Mouse (Mus musculus) midbrain, embryonic 13.5 days (tissue): ENCODE results near the gene Gm20909. TPM values are rescaled to one million over a fixed set of nuclear protein-coding genes. Genes with fewer than 3 reads are reported as not detected.
"Not testable (repeated sequence)": the region's sequence is repeated elsewhere in the genome, so short reads cannot be mapped to it uniquely, and the experiment has no call there.

Source experiments
- ATAC-seq: fragments of 200-750 bp; cut with Nextera tagmentation; 2 replicates; pipeline ENCODE4 v1.8.0; 2017; ENCODE audit warnings: mild to moderate bottlenecking, moderate TSS enrichment, moderate library complexity
- H3K27ac ChIP-seq: fragments of 300-500 bp; sonication (generic); 2 replicates; pipeline ENCODE4 v1.5.1; 2015; ENCODE audit warnings: inconsistent platforms, mild to moderate bottlenecking, moderate library complexity
- H3K27me3 ChIP-seq: fragments of 300-500 bp; sonication (generic); 2 replicates; pipeline ENCODE4 v1.6.1; 2015; ENCODE audit warnings: mild to moderate bottlenecking, inconsistent platforms
- H3K36me3 ChIP-seq: fragments of 300-500 bp; sonication (generic); 2 replicates; pipeline ENCODE4 v1.6.1; 2015; ENCODE audit warnings: mild to moderate bottlenecking, inconsistent platforms
- H3K4me1 ChIP-seq: fragments of 300-500 bp; sonication (generic); replicated peaks from 2 replicates; pipeline ENCODE4 v1.6.1; 2015; ENCODE audit warnings: inconsistent platforms
- H3K4me2 ChIP-seq: fragments of 300-500 bp; sonication (generic); replicated peaks from 2 replicates; pipeline ENCODE4 v1.6.1; 2015; ENCODE audit warnings: moderate library complexity, mild to moderate bottlenecking, inconsistent platforms
- H3K4me3 ChIP-seq: fragments of 300-500 bp; sonication (generic); replicated peaks from 2 replicates; pipeline ENCODE4 v1.5.1; 2015; ENCODE audit warnings: mild to moderate bottlenecking, inconsistent platforms
- H3K9ac ChIP-seq: fragments of 300-500 bp; sonication (generic); replicated peaks from 2 replicates; pipeline ENCODE4 v1.6.1; 2015; ENCODE audit warnings: mild to moderate bottlenecking, inconsistent platforms
- H3K9me3 ChIP-seq: fragments of 300-500 bp; sonication (generic); 2 replicates; pipeline ENCODE4 v1.6.1; 2016; ENCODE audit warnings: mild to moderate bottlenecking, inconsistent platforms
- WGBS: fragments of 180-500 bp; shearing (Covaris S2); methylation state at CpG from one replicate; pipeline ENCODE4 v1.1.7; 2015; 5-methylcytosine and 5-hydroxymethylcytosine counted together
- polyA plus RNA-seq: library from polyadenylated mRNA; unstranded; fragments of >200 nt; fragmentation: Nextera tagmentation; extraction: Ambion mirVana; gene quantifications from 2 replicates; pipeline ENCODE4 v1.2.1, GENCODE M21; 2015

Gm20909 gene
- not detected in 2 replicates for polyA plus RNA-seq

DNA sequence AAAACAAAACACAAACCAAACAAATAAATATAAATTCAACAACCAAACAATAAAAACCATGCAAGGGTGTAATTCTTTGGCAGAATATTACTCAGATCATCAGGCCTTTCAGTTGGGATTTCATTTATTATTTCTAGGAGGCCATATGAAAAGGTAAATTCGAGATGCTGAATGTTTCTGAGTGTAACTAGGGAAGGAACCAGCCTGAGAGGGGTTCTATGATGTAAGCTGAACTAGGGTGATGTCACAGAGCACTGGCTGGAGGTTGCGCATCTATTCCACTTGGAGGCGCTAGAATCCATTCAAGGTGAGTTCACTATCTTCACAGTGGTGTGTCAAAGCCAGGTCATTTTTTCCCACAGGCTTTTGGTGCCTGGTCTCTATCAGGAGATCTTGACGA is at the start of gene Gm20909:
TSS of gene Gm20909 (plus strand) at position 301 of the 400 bp plus-strand sequence.
- H3K36me3 ChIP-seq, ATAC-seq, H3K4me1 ChIP-seq, H3K27ac ChIP-seq, H3K4me2 ChIP-seq, H3K4me3 ChIP-seq, H3K9me3 ChIP-seq, H3K9ac ChIP-seq, H3K27me3 ChIP-seq: not testable (repeated sequence)
- WGBS: no CpG with 5 or more reads among the region's 4 CpGs

Other genes starting within 250 kb of the Gm20909 start
- gene Gm29866, start 170.9 kb upstream of the Gm20909 start, polyA plus RNA-seq: not detected in 2 replicates
- gene Gm20865, start 77.0 kb downstream of the Gm20909 start, polyA plus RNA-seq: not detected in 2 replicates